Mouse (Mus musculus) lung, adult 2 months (tissue): ENCODE results near the gene Ppp1r9a. TPM values are rescaled to one million over a fixed set of nuclear protein-coding genes. Genes with fewer than 3 reads are reported as not detected.

Experiments
- DNase-seq: peaks from one replicate; pipeline ENCODE4 v3.0.0; 2022
- H3K4me1 ChIP-seq: fragments of 200-500 bp; 2 replicates; pipeline ENCODE4 v1.6.1; 2011; ENCODE audit warnings: low read length; ENCODE audit not compliant: control insufficient read depth, insufficient read depth
- H3K4me3 ChIP-seq: fragments of 200-500 bp; replicated peaks from 2 replicates; pipeline ENCODE3; 2011; ENCODE audit warnings: low read depth, mild to moderate bottlenecking, control low read depth, low read length; ENCODE audit errors: extremely low read depth
- CTCF ChIP-seq: fragments of 200-500 bp; IDR thresholded peaks from 2 replicates; pipeline ENCODE4 v1.5.1; 2011; ENCODE audit warnings: mild to moderate bottlenecking, low read length, control low read depth; ENCODE audit not compliant: insufficient read depth
- POLR2A ChIP-seq: fragments of 200-500 bp; IDR thresholded peaks from 2 replicates; pipeline ENCODE4 v1.6.1; 2011; ENCODE audit warnings: low read depth, mild to moderate bottlenecking, control low read depth, low read length, borderline replicate concordance; ENCODE audit errors: extremely low read depth
- WGBS: fragments of 180-500 bp; shearing (Covaris S2); methylation state at CpG from one replicate; pipeline ENCODE4 v1.1.7; 2018; 5-methylcytosine and 5-hydroxymethylcytosine counted together
- polyA plus RNA-seq: library from polyadenylated mRNA; depleted of rRNA; stranded (reverse); fragments of >200 nt; gene quantifications from 2 replicates; pipeline ENCODE4 v1.2.3, GENCODE M21; 2012

Gene Ppp1r9a
- polyA plus RNA-seq, 1 experiment, result 13.9 TPM

DNA sequence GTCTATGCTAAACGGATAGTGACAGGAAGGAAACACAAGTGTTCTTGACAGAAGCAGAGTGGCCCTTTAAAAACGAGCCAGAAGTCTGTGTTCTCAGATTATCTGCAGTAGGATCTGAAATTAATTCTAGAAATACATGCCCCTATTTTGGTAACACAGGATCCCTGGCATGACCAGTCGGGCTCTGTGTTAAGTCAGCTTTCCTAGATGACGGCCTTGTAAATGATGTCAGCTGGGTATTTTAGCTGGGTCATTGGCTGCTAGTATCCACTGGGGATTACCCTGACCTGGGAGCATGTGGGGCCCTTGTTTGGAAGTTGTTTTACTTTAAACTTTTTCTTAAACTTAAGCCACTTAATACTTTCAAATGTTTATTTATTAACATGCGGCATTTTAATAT lies 125.1 kb downstream of the Ppp1r9a start:
- no peak for TF ChIP-seq CTCF
- TF ChIP-seq POLR2A, result no peak
- Histone ChIP-seq H3K4me1 (no peaks in the 10 kb centered on the region), H3K4me3 (no peak overlapping the region)
- no peak for DNase-seq
- WGBS, result 43% methylated on average over 5 of the region's 5 CpGs

- no peak for DNase-seq
- WGBS, result 87% methylated on average over 13 of the region's 13 CpGs
- H3K4me1 ChIP-seq, result no peaks in the 10 kb centered on the region
- TF ChIP-seq CTCF (no peak), POLR2A (no peak)
- H3K4me3 ChIP-seq, result no peak overlapping the region
Measured at GRCm38 (mm10) chr6:5029205-5029927, 126.6 kb downstream of the Ppp1r9a start.

DNA sequence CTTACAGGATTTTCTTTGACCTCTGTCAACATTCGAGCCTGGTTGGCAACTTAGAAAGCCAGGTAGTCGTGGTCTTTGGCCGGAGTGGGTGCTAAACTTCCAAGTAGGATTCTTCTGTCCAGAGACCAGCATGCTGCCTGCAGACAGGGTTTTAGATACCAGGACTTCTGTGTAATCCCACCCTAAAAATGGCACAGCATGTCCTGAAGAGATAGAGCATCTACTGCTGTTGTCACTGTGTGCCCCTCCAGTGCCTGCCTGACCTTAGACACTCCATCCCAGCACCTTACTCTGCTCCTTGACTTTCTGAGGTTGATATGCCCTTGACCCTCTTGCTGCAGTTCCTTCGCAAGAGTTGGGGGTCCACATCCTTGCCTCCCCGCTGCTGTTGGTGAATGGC lies 127.2 kb downstream of the Ppp1r9a start:
- WGBS, result 91% methylated on average over 5 of the region's 5 CpGs
- no peak for TF ChIP-seq CTCF
- no peaks in the 10 kb centered on the region for H3K4me1 ChIP-seq
- H3K4me3 ChIP-seq, result no peak overlapping the region
- no peak for DNase-seq

GRCm38 (mm10) chr6:5032986-5033633 lies 130.4 kb downstream of the Ppp1r9a start:
- no peak overlapping the region for H3K4me3 ChIP-seq
- no peak for TF ChIP-seq POLR2A
- TF ChIP-seq CTCF, result no peak
- no peaks in the 10 kb centered on the region for H3K4me1 ChIP-seq
- no peak for DNase-seq
- WGBS, result 82% methylated on average over 5 of the region's 5 CpGs

- no peak for TF ChIP-seq POLR2A
- no peak for TF ChIP-seq CTCF
- 81% methylated on average over 4 of the region's 4 CpGs for WGBS
- DNase-seq, result no peak
- H3K4me1 ChIP-seq, result no peaks in the 10 kb centered on the region; the same call in 1 of the 2 replicates
- no peak overlapping the region for H3K4me3 ChIP-seq
Measured at GRCm38 (mm10) chr6:5037225-5037624, 134.5 kb downstream of the Ppp1r9a start.

DNA sequence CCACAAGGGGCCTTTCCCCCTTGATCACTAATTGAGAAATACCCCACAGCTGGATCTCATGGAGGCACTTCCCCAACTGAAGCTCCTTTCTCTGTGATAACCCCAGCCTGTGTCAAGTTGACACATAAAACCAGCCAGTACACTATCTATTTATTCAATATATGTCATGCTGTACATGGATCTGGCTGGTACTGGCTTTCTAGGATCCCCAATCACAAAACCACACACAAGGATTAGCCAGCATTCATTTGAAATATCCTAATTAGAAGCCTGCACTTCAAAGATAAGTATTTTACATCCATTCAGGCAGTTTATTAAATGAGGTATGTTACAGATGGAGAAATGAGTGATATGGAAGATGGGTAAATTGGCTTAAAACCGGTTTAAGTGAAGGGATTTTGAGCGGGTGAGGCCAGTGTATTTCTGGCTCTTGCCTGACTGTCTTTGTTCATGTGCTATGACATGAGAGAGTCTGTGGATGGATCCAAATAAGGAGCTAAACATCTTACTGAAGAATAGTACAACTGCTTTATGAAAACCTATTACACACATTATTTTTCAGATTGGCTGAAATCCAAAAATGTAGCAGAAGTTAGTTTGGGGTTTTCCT lies 135.5 kb downstream of the Ppp1r9a start:
- 86% methylated on average over 2 of the region's 2 CpGs for WGBS
- DNase-seq, result no peak
- Histone ChIP-seq H3K4me1 (no peaks in the 10 kb centered on the region; the same call in 1 of the 2 replicates), H3K4me3 (no peak overlapping the region)
- TF ChIP-seq CTCF (no peak), POLR2A (no peak)

DNA sequence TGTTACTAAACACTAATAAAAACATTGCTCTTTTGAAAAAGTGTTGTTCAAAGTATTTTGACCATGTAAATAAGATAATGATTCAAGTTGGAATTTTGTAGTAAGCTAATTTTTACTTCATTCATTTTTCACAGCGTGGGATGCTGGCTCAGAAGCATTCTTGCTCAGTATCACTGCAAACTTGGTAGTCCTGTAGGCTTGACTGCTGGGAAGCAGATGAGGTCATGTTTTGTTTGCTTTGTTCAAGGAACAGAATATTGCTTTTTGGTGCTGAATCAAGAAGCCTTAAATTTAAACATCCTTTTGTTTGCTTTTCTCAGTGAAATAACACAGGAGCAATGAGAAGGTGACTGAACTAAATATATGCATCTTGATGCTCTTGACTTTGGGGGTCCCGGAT lies 136.6 kb downstream of the Ppp1r9a start:
- 53% methylated on average over 2 of the region's 2 CpGs for WGBS
- no peak overlapping the region for H3K4me3 ChIP-seq
- no peaks in the 10 kb centered on the region; the same call in 1 of the 2 replicates for H3K4me1 ChIP-seq
- TF ChIP-seq CTCF (no peak), POLR2A (no peak)
- DNase-seq, result no peak

GRCm38 (mm10) chr6:5045854-5046253 lies 143.1 kb downstream of the Ppp1r9a start:
- TF ChIP-seq POLR2A, result no peak
- no peak for TF ChIP-seq CTCF
- Histone ChIP-seq H3K4me3 (no peak overlapping the region), H3K4me1 (no peaks in the 10 kb centered on the region)
- no peak for DNase-seq
- 77% methylated on average over 6 of the region's 6 CpGs for WGBS

DNA sequence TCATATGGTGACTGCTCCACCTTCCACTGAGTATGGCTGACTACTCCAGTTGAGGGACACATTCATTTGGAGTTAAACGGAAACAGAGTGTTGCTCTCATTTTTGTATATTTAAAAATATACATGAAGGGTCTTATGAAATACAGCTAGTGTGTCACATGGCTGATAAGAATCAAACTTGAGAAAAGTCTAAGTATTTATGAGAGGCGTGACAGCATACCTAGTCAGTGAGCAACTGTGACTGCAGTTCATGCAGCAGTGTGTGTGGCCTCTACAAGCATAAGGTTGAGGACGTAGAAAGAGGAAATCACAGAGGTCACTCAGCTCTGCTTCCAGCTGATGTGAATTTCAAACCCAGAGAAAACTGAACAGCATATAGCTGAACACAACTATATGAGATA lies 145.3 kb downstream of the Ppp1r9a start:
- H3K4me1 ChIP-seq, result no peaks in the 10 kb centered on the region; the same call in 1 of the 2 replicates
- DNase-seq, result no peak
- no peak overlapping the region for H3K4me3 ChIP-seq
- 71% methylated on average over 3 of the region's 3 CpGs for WGBS
- TF ChIP-seq CTCF (no peak), POLR2A (no peak)

GRCm38 (mm10) chr6:5052309-5052708 lies 149.6 kb downstream of the Ppp1r9a start:
- DNase-seq, result peak; percentile 21
- no peak for TF ChIP-seq POLR2A
- TF ChIP-seq CTCF, result no peak
- WGBS, result 40% methylated on average over 2 of the region's 2 CpGs

More at GRCm38 (mm10) chr6:5052309-5052708, 149.6 kb downstream of the Ppp1r9a start:
- Histone ChIP-seq H3K4me1 (no peaks in the 10 kb centered on the region; the same call in 1 of the 2 replicates), H3K4me3 (no peak overlapping the region)
